Mouse (Mus musculus) heart, embryonic 14.5 days (tissue): ENCODE measurements at regions not wholly inside any gene's neighbourhood (a gene's known extent, or its start where the extent isn't known, plus 50 kb on each side); places are given as distances from the start of the nearest gene placed in this dataset.

Source experiments
- ATAC-seq: fragments of 200-750 bp; cut with Nextera tagmentation; 2 replicates; pipeline ENCODE4 v1.8.0; 2017; ENCODE audit warnings: low read depth, moderate TSS enrichment; ENCODE audit not compliant: insufficient number of reproducible peaks, insufficient read depth, low FRiP score
- H3K27ac ChIP-seq, 2 experiments: fragments of 200-500 bp in 1 of 2; fragments of 300-500 bp in 1 of 2; sonication (generic) in 1 of 2; replicated peaks in 1 of 2; 2 replicates each; pipeline ENCODE4 v1.5.1; 2012 to 2014; ENCODE audit warnings: low read depth in 2 of 2, low read length in 2 of 2, control low read depth in 1 of 2, mild to moderate bottlenecking in 1 of 2, mixed read lengths in 1 of 2; ENCODE audit not compliant: control insufficient read depth in 1 of 2, insufficient read depth in 1 of 2
- H3K27me3 ChIP-seq: fragments of 300-500 bp; sonication (generic); 2 replicates; pipeline ENCODE4 v1.6.1; 2014; ENCODE audit warnings: mild to moderate bottlenecking, low read length, control low read depth; ENCODE audit not compliant: control insufficient read depth, insufficient read depth
- H3K36me3 ChIP-seq: fragments of 300-500 bp; sonication (generic); 2 replicates; pipeline ENCODE4 v1.6.1; 2014; ENCODE audit warnings: mild to moderate bottlenecking, control low read depth, low read length, mixed read lengths; ENCODE audit not compliant: control insufficient read depth, insufficient read depth
- H3K4me1 ChIP-seq, 2 experiments: fragments of 200-500 bp in 1 of 2; fragments of 300-500 bp in 1 of 2; sonication (generic) in 1 of 2; 2 replicates each; pipeline ENCODE4 v1.6.1; 2012 to 2014; ENCODE audit warnings: low read length in 2 of 2, control low read depth in 1 of 2, mixed read lengths in 1 of 2; ENCODE audit not compliant: control insufficient read depth in 2 of 2, insufficient read depth in 2 of 2
- H3K4me2 ChIP-seq: fragments of 300-500 bp; sonication (generic); 2 replicates; pipeline ENCODE4 v1.6.1; 2014; ENCODE audit warnings: mild to moderate bottlenecking, low read length
- H3K4me3 ChIP-seq, 2 experiments: fragments of 200-500 bp in 1 of 2; fragments of 300-500 bp in 1 of 2; sonication (generic) in 1 of 2; 2 replicates each; pipeline ENCODE4 v1.5.1; 2012 to 2014; ENCODE audit warnings: low read length in 2 of 2, mild to moderate bottlenecking in 2 of 2, control low read depth in 1 of 2, low read depth in 1 of 2, moderate library complexity in 1 of 2; ENCODE audit not compliant: control insufficient read depth in 1 of 2, insufficient read depth in 1 of 2
- H3K9ac ChIP-seq: fragments of 300-500 bp; sonication (generic); 2 replicates; pipeline ENCODE4 v1.6.1; 2014; ENCODE audit warnings: mild to moderate bottlenecking, low read length
- H3K9me3 ChIP-seq: fragments of 300-500 bp; sonication (generic); 2 replicates; pipeline ENCODE4 v1.6.1; 2016; ENCODE audit warnings: low read length, control low read depth; ENCODE audit not compliant: control insufficient read depth
- WGBS: fragments of 180-500 bp; shearing (Covaris S2); extraction: QIAGEN DNeasy Blood & Tissue Kit; methylation state at CpG from one replicate; pipeline ENCODE4 v1.1.7; 2014; 5-methylcytosine and 5-hydroxymethylcytosine counted together

DNA sequence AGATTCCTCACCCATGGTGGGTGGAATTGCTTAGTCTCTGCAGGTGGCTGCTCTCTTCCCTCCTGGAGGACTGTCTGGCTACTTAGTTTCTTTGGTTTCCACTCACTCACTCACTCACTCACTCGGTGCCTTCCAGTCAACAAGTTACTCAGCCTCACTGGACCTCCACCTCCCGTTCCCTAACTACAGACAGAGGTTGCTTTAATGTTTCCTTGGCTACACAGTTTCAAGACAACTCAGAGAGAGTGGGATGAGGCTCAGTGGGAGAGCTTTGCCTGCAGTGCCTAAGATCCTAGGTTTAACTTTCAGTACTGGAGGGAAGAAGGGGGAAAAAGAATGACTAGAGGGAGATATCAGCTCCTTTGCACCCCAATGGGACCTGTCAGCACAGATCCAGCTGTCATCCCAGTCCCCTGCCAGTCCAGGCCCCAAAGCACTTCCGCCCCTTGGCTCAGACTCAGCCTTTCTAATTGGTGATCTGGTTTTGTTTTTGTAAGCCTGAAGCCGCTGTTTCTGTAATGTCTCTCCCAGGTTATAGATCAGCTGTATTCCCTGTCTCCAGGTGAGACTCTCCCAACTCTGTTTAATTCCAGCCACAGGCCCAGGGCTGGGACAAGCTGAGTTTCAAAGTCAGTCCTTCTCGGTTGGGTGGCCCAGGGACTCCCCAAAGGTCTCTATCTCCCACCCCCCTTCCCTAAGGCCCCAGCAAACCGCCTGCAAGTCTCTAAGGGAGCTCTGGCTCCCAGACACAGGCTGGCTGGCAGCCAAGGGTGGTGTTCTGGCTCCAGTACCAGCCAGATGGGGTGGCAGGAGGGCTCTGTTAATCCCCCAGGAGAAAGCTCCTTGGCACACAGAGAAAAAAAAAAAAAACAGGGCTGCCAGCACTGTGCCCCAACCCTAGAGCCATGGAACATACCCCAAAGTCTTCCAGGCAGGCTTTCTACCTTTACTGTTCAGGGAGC is 60.5 kb upstream of the Cdon start:
- 0 out of 2 replicates have a peak, but pooled peaks have one; percentile 15 for ATAC-seq

GRCm38 (mm10) chr9:35361432-35361831 is 59.5 kb upstream of the Cdon start:
- no peak for ATAC-seq
- H3K9me3 ChIP-seq: no peaks in the 10 kb centered on the region
- WGBS: 67% methylated on average over 4 of the region's 4 CpGs
- H3K27me3 ChIP-seq: no peaks in the 10 kb centered on the region
- H3K4me2 ChIP-seq: no peak overlapping the region
- H3K9ac ChIP-seq: no peak overlapping the region
- peaks cover 37 to 45% of the 10 kb centered on the region in 2 experiments for H3K4me1 ChIP-seq
- H3K36me3 ChIP-seq: no peaks in the 10 kb centered on the region
- H3K27ac ChIP-seq: peak overlapping the region in 1 of 2 experiments; percentile 75; a peak in 2 of 4 replicates
- no peak overlapping the region for H3K4me3 ChIP-seq

More for the DNA sequence above, 60.5 kb upstream of the Cdon start:
- Histone ChIP-seq H3K4me2 (peak overlapping the region; percentile 28), H3K36me3 (no peaks in the 10 kb centered on the region), H3K4me1 (peaks cover 37 to 45% of the 10 kb centered on the region in 2 experiments), H3K4me3 (no peak overlapping the region), H3K9ac (0 out of 2 replicates have a peak overlapping the region, but pooled peaks have one; percentile 22), H3K27ac (peak overlapping the region; percentile 75 to 78), H3K9me3 (no peaks in the 10 kb centered on the region), H3K27me3 (no peaks in the 10 kb centered on the region)
- WGBS: 12% methylated on average over 6 of the region's 6 CpGs

GRCm38 (mm10) chr9:35362276-35362675 is 58.7 kb upstream of the Cdon start:
- 49% methylated on average over 7 of the region's 7 CpGs for WGBS
- Histone ChIP-seq H3K27ac (no peak overlapping the region), H3K4me2 (no peak overlapping the region)

GRCm38 (mm10) chr9:35363079-35363478 is 57.8 kb upstream of the Cdon start:
- Histone ChIP-seq H3K27ac (no peak overlapping the region), H3K36me3 (no peaks in the 10 kb centered on the region), H3K4me2 (no peak overlapping the region), H3K9ac (no peak overlapping the region), H3K27me3 (no peaks in the 10 kb centered on the region), H3K9me3 (no peaks in the 10 kb centered on the region), H3K4me3 (no peak overlapping the region), H3K4me1 (peaks cover 37 to 45% of the 10 kb centered on the region in 2 experiments)
- 69% methylated on average over 5 of the region's 5 CpGs for WGBS
- ATAC-seq: no peak

More at GRCm38 (mm10) chr9:35362276-35362675, 58.7 kb upstream of the Cdon start:
- Histone ChIP-seq H3K4me1 (peaks cover 37 to 45% of the 10 kb centered on the region in 2 experiments), H3K9me3 (no peaks in the 10 kb centered on the region), H3K27me3 (no peaks in the 10 kb centered on the region), H3K36me3 (no peaks in the 10 kb centered on the region), H3K9ac (no peak overlapping the region), H3K4me3 (no peak overlapping the region)
- no peak for ATAC-seq

- Histone ChIP-seq H3K36me3 (no peaks in the 10 kb centered on the region), H3K4me3 (no peak overlapping the region), H3K9me3 (no peaks in the 10 kb centered on the region), H3K27me3 (no peaks in the 10 kb centered on the region), H3K9ac (0 out of 2 replicates have a peak overlapping the region, but pooled peaks have one; percentile 9), H3K4me1 (peaks cover 37 to 45% of the 10 kb centered on the region in 2 experiments), H3K27ac (no peak overlapping the region; a peak in 1 of 4 replicates), H3K4me2 (no peak overlapping the region)
- ATAC-seq: peak; percentile 36; the same call in 1 of the 2 replicates
- 24% methylated on average over 4 of the region's 4 CpGs for whole genome bisulfite sequencing
Observed at GRCm38 (mm10) chr9:35363936-35364335, 57.0 kb upstream of the Cdon start.

- Histone ChIP-seq H3K36me3 (no peaks in the 10 kb centered on the region), H3K9me3 (no peaks in the 10 kb centered on the region), H3K4me2 (no peak overlapping the region), H3K9ac (no peak overlapping the region), H3K4me1 (peaks cover 21 to 29% of the 10 kb centered on the region in 2 experiments; a peak in 3 of 4 replicates), H3K27ac (no peak overlapping the region), H3K27me3 (no peaks in the 10 kb centered on the region), H3K4me3 (no peak overlapping the region)
- 89% methylated on average over 5 of the region's 5 CpGs for WGBS
- no peak for ATAC-seq
Observed at GRCm38 (mm10) chr9:35365975-35366374, 55.0 kb upstream of the Cdon start.

GRCm38 (mm10) chr9:35369063-35369462 is 51.9 kb upstream of the Cdon start:
- Histone ChIP-seq H3K9me3 (no peaks in the 10 kb centered on the region), H3K9ac (no peak overlapping the region), H3K27ac (no peak overlapping the region), H3K27me3 (no peaks in the 10 kb centered on the region), H3K4me2 (no peak overlapping the region), H3K4me3 (no peak overlapping the region), H3K4me1 (peaks cover 3 to 10% of the 10 kb centered on the region in 2 experiments; a peak in 3 of 4 replicates), H3K36me3 (no peaks in the 10 kb centered on the region)
- ATAC-seq: no peak
- 51% methylated on average over 5 of the region's 5 CpGs for WGBS
